Mouse (Mus musculus): Measurements from ENCODE around the gene Pms2. TPM values are rescaled to one million over a fixed set of nuclear protein-coding genes. Genes with fewer than 3 reads are reported as not detected.

Pms2 gene
- total and polyA plus RNA-seq, 3 experiments = 16.5 to 17.3 TPM; not detected in 1

- DNase-seq (ENCODE audit: low read depth, low spot score) = no peak
- Histone ChIP-seq H3K9me3 (replicated peaks; ENCODE audit: insufficient read depth, low read length) (no peaks in the 10 kb centered on the region), H3K9ac (ENCODE audit: control insufficient read depth, low read depth, low read length, poor library complexity, severe bottlenecking) (no peak overlapping the region), H3K27me3 (ENCODE audit: control insufficient read depth in 1 of 2, insufficient read depth in 2 of 2, low read length in 2 of 2) (no peaks in the 10 kb centered on the region), H3K4me1 (ENCODE audit: control insufficient read depth in 1 of 2, insufficient read depth in 2 of 2, low read length in 2 of 2) (no peaks in the 10 kb centered on the region), H3K4me3 (ENCODE audit: control insufficient read depth in 1 of 2, insufficient read depth in 1 of 2, low read depth in 2 of 2, low read length in 2 of 2) (no peak overlapping the region), H3K36me3 (ENCODE audit: control insufficient read depth in 1 of 2, insufficient read depth in 2 of 2, low read length in 2 of 2) (no peaks in the 10 kb centered on the region), H3K27ac (ENCODE audit: control insufficient read depth, low read depth, low read length) (no peak overlapping the region), H3K79me2 (ENCODE audit: control insufficient read depth, insufficient read depth, low read length, poor library complexity) (no peaks in the 10 kb centered on the region)
- TF ChIP-seq MYB (IDR thresholded peaks at IDR 0.05; ENCODE audit: low read depth, low read length) (no peak), TAL1 (IDR thresholded peaks at IDR 0.05; ENCODE audit: low read length) (no peak), BHLHE40 (IDR thresholded peaks at IDR 0.05; ENCODE audit: borderline replicate concordance, low read depth, low read length) (no peak), CHD2 (IDR thresholded peaks at IDR 0.05; ENCODE audit: low read length) (no peak), UBTF (IDR thresholded peaks at IDR 0.05; ENCODE audit: borderline replicate concordance, insufficient read depth, low read depth, low read length) (no peak), EP300 (IDR thresholded peaks at IDR 0.05; ENCODE audit: low read depth in 1 of 2, low read length in 2 of 2) (no peak), RAD21 (IDR thresholded peaks at IDR 0.05; ENCODE audit: low read depth, low read length) (no peak), ELF1 (IDR thresholded peaks at IDR 0.05; ENCODE audit: low read depth, low read length) (no peak), POLR2AphosphoS2 (IDR thresholded peaks at IDR 0.05; ENCODE audit: low read length) (no peak), HCFC1 (IDR thresholded peaks at IDR 0.05; ENCODE audit: low read depth, low read length) (no peak), CHD1 (IDR thresholded peaks at IDR 0.05; ENCODE audit: low read depth, low read length) (no peak), NELFE (IDR thresholded peaks at IDR 0.05; ENCODE audit: low read depth, low read length) (no peak), NRF1 (IDR thresholded peaks at IDR 0.05; ENCODE audit: insufficient read depth, low read depth, low read length, poor library complexity, severe bottlenecking) (no peak), GATA1 (IDR thresholded peaks at IDR 0.05; ENCODE audit: low read depth, low read length) (no peak), ETS1 (IDR thresholded peaks at IDR 0.05; ENCODE audit: low read depth, low read length) (no peak), MXI1 (IDR thresholded peaks at IDR 0.05; ENCODE audit: low read depth, low read length) (no peak), TBP (IDR thresholded peaks at IDR 0.05; ENCODE audit: low read depth, low read length) (no peak), ZKSCAN1 (IDR thresholded peaks at IDR 0.05; ENCODE audit: low read depth, low read length) (no peak), ZNF384 (IDR thresholded peaks at IDR 0.05; ENCODE audit: low read depth, low read length) (no peak), SMC3 (IDR thresholded peaks at IDR 0.05; ENCODE audit: low read depth, low read length) (no peak)
Measured at GRCm38 (mm10) chr5:143941588-143941987, 31.8 kb downstream of the Pms2 start.
